Mouse (Mus musculus): ENCODE measurements around the gene Adra1b. TPM values are rescaled to one million over a fixed set of nuclear protein-coding genes. Genes with fewer than 3 reads are reported as not detected.

Adra1b gene
- polyA plus RNA-seq, 1 experiment from 2014 or later = 0.42 TPM

GRCm38 (mm10) chr11:43853046-43853445 lies 48.0 kb downstream of the Adra1b start:
- no peak overlapping the region for H3K4me3 ChIP-seq (ENCODE audit: low read depth, low read length)
- no peaks in the 10 kb centered on the region for H3K4me1 ChIP-seq (ENCODE audit: control insufficient read depth, insufficient read depth, low read length)
- DNase-seq (ENCODE audit: low spot score) (no peak), ATAC-seq (replicated peaks; ENCODE audit: insufficient number of reproducible peaks, low FRiP score, low TSS enrichment, low read depth) (no peak)
- WGBS = 81% methylated on average over 6 of the region's 6 CpGs
- H3K9me3 ChIP-seq (replicated peaks; ENCODE audit: control insufficient read depth, low read length) = no peaks in the 10 kb centered on the region
- no peak overlapping the region for H3K9ac ChIP-seq (replicated peaks; ENCODE audit: low read length)
- H3K36me3 ChIP-seq (replicated peaks; ENCODE audit: control insufficient read depth, insufficient read depth, low read depth, low read length) = no peaks in the 10 kb centered on the region
- no peak overlapping the region for H3K27ac ChIP-seq (replicated peaks; ENCODE audit: low read depth, low read length)
- no peaks in the 10 kb centered on the region for H3K27me3 ChIP-seq (ENCODE audit: control insufficient read depth, insufficient read depth, low read length)
- no peak overlapping the region for H3K4me2 ChIP-seq (ENCODE audit: low read depth, low read length)

GRCm38 (mm10) chr11:43848056-43848455 lies 53.0 kb downstream of the Adra1b start:
- H3K4me1 ChIP-seq (ENCODE audit: control insufficient read depth, insufficient read depth, low read length) = no peaks in the 10 kb centered on the region
- no peaks in the 10 kb centered on the region for H3K27me3 ChIP-seq (ENCODE audit: control insufficient read depth, insufficient read depth, low read length)
- DNase-seq (ENCODE audit: low spot score) (no peak), ATAC-seq (replicated peaks; ENCODE audit: insufficient number of reproducible peaks, low FRiP score, low TSS enrichment, low read depth) (no peak)
- H3K27ac ChIP-seq (replicated peaks; ENCODE audit: low read depth, low read length) = no peak overlapping the region
- 76% methylated on average over 4 of the region's 4 CpGs for WGBS
- no peaks in the 10 kb centered on the region for H3K36me3 ChIP-seq (replicated peaks; ENCODE audit: control insufficient read depth, insufficient read depth, low read depth, low read length)
- no peak overlapping the region for H3K4me3 ChIP-seq (ENCODE audit: low read depth, low read length)
- H3K9ac ChIP-seq (replicated peaks; ENCODE audit: low read length) = no peak overlapping the region
- H3K4me2 ChIP-seq (ENCODE audit: low read depth, low read length) = no peak overlapping the region
- H3K9me3 ChIP-seq (replicated peaks; ENCODE audit: control insufficient read depth, low read length) = no peaks in the 10 kb centered on the region

- 67% methylated on average over 10 of the region's 10 CpGs for WGBS
- DNase-seq (ENCODE audit: low spot score) (no peak), ATAC-seq (replicated peaks; ENCODE audit: insufficient number of reproducible peaks, low FRiP score, low TSS enrichment, low read depth) (no peak)
- H3K4me2 ChIP-seq (ENCODE audit: low read depth, low read length) = no peak overlapping the region
- no peaks in the 10 kb centered on the region for H3K27me3 ChIP-seq (ENCODE audit: control insufficient read depth, insufficient read depth, low read length)
- no peaks in the 10 kb centered on the region for H3K9me3 ChIP-seq (replicated peaks; ENCODE audit: control insufficient read depth, low read length)
- H3K27ac ChIP-seq (replicated peaks; ENCODE audit: low read depth, low read length) = no peak overlapping the region
- H3K9ac ChIP-seq (replicated peaks; ENCODE audit: low read length) = no peak overlapping the region
- no peak overlapping the region for H3K4me3 ChIP-seq (ENCODE audit: low read depth, low read length)
- no peaks in the 10 kb centered on the region for H3K4me1 ChIP-seq (ENCODE audit: control insufficient read depth, insufficient read depth, low read length)
- H3K36me3 ChIP-seq (replicated peaks; ENCODE audit: control insufficient read depth, insufficient read depth, low read depth, low read length) = no peaks in the 10 kb centered on the region
Measured at GRCm38 (mm10) chr11:43841596-43841995, 59.4 kb downstream of the Adra1b start.

GRCm38 (mm10) chr11:43840491-43840890 lies 60.5 kb downstream of the Adra1b start:
- H3K36me3 ChIP-seq (replicated peaks; ENCODE audit: control insufficient read depth, insufficient read depth, low read depth, low read length) = no peaks in the 10 kb centered on the region
- H3K4me3 ChIP-seq (ENCODE audit: low read depth, low read length) = no peak overlapping the region
- no peak for ATAC-seq (replicated peaks; ENCODE audit: insufficient number of reproducible peaks, low FRiP score, low TSS enrichment, low read depth)
- no peak for DNase-seq (ENCODE audit: low spot score)
- H3K9ac ChIP-seq (replicated peaks; ENCODE audit: low read length) = no peak overlapping the region
- H3K9me3 ChIP-seq (replicated peaks; ENCODE audit: control insufficient read depth, low read length) = no peaks in the 10 kb centered on the region
- peaks cover under 1% of the 10 kb centered on the region; the same call in 1 of the 2 replicates for H3K27me3 ChIP-seq (ENCODE audit: control insufficient read depth, insufficient read depth, low read length)
- no peak overlapping the region for H3K4me2 ChIP-seq (ENCODE audit: low read depth, low read length)
- no peaks in the 10 kb centered on the region for H3K4me1 ChIP-seq (ENCODE audit: control insufficient read depth, insufficient read depth, low read length)
- H3K27ac ChIP-seq (replicated peaks; ENCODE audit: low read depth, low read length) = no peak overlapping the region
- WGBS = 64% methylated on average over 6 of the region's 6 CpGs

GRCm38 (mm10) chr11:43835880-43836740 lies 64.9 kb downstream of the Adra1b start:
- Histone ChIP-seq H3K27me3 (ENCODE audit: control insufficient read depth, insufficient read depth, low read length) (peaks cover 3% of the 10 kb centered on the region; the same call in 1 of the 2 replicates), H3K9ac (replicated peaks; ENCODE audit: low read length) (peak overlapping the region; percentile 54), H3K4me1 (ENCODE audit: control insufficient read depth, insufficient read depth, low read length) (no peaks in the 10 kb centered on the region), H3K4me3 (ENCODE audit: low read depth, low read length) (peak overlapping the region; percentile 47), H3K4me2 (ENCODE audit: low read depth, low read length) (peak overlapping the region; percentile 81), H3K36me3 (replicated peaks; ENCODE audit: control insufficient read depth, insufficient read depth, low read depth, low read length) (no peaks in the 10 kb centered on the region), H3K9me3 (replicated peaks; ENCODE audit: control insufficient read depth, low read length) (no peaks in the 10 kb centered on the region), H3K27ac (replicated peaks; ENCODE audit: low read depth, low read length) (no peak overlapping the region)
- ATAC-seq (replicated peaks; ENCODE audit: insufficient number of reproducible peaks, low FRiP score, low TSS enrichment, low read depth) (peak; percentile 96), DNase-seq (ENCODE audit: low spot score) (peak; percentile 90)
- 7% methylated on average over 45 of the region's 68 CpGs for WGBS

- ATAC-seq (replicated peaks; ENCODE audit: insufficient number of reproducible peaks, low FRiP score, low TSS enrichment, low read depth) (no peak), DNase-seq (ENCODE audit: low spot score) (no peak)
- peaks cover 3% of the 10 kb centered on the region; the same call in 1 of the 2 replicates for H3K27me3 ChIP-seq (ENCODE audit: control insufficient read depth, insufficient read depth, low read length)
- no peaks in the 10 kb centered on the region for H3K36me3 ChIP-seq (replicated peaks; ENCODE audit: control insufficient read depth, insufficient read depth, low read depth, low read length)
- no peak overlapping the region for H3K4me3 ChIP-seq (ENCODE audit: low read depth, low read length)
- H3K9ac ChIP-seq (replicated peaks; ENCODE audit: low read length) = no peak overlapping the region
- WGBS = 90% methylated on average over 15 of the region's 15 CpGs
- no peaks in the 10 kb centered on the region for H3K4me1 ChIP-seq (ENCODE audit: control insufficient read depth, insufficient read depth, low read length)
- H3K9me3 ChIP-seq (replicated peaks; ENCODE audit: control insufficient read depth, low read length) = no peaks in the 10 kb centered on the region
- no peak overlapping the region for H3K4me2 ChIP-seq (ENCODE audit: low read depth, low read length)
- H3K27ac ChIP-seq (replicated peaks; ENCODE audit: low read depth, low read length) = no peak overlapping the region
Measured at GRCm38 (mm10) chr11:43835456-43835855, 65.6 kb downstream of the Adra1b start.

GRCm38 (mm10) chr11:43834531-43834930 lies 66.5 kb downstream of the Adra1b start:
- Histone ChIP-seq H3K9ac (replicated peaks; ENCODE audit: low read length) (no peak overlapping the region), H3K4me3 (ENCODE audit: low read depth, low read length) (no peak overlapping the region), H3K4me2 (ENCODE audit: low read depth, low read length) (no peak overlapping the region), H3K27me3 (ENCODE audit: control insufficient read depth, insufficient read depth, low read length) (peaks cover 3% of the 10 kb centered on the region; the same call in 1 of the 2 replicates), H3K27ac (replicated peaks; ENCODE audit: low read depth, low read length) (no peak overlapping the region), H3K9me3 (replicated peaks; ENCODE audit: control insufficient read depth, low read length) (no peaks in the 10 kb centered on the region), H3K36me3 (replicated peaks; ENCODE audit: control insufficient read depth, insufficient read depth, low read depth, low read length) (no peaks in the 10 kb centered on the region), H3K4me1 (ENCODE audit: control insufficient read depth, insufficient read depth, low read length) (no peaks in the 10 kb centered on the region)
- DNase-seq (ENCODE audit: low spot score) (no peak), ATAC-seq (replicated peaks; ENCODE audit: insufficient number of reproducible peaks, low FRiP score, low TSS enrichment, low read depth) (no peak)
- WGBS = 75% methylated on average over 11 of the region's 11 CpGs

- Histone ChIP-seq H3K27me3 (ENCODE audit: control insufficient read depth, insufficient read depth, low read length) (peaks cover 3% of the 10 kb centered on the region; the same call in 1 of the 2 replicates), H3K4me1 (ENCODE audit: control insufficient read depth, insufficient read depth, low read length) (no peaks in the 10 kb centered on the region), H3K9me3 (replicated peaks; ENCODE audit: control insufficient read depth, low read length) (no peaks in the 10 kb centered on the region), H3K9ac (replicated peaks; ENCODE audit: low read length) (no peak overlapping the region), H3K4me3 (ENCODE audit: low read depth, low read length) (no peak overlapping the region), H3K27ac (replicated peaks; ENCODE audit: low read depth, low read length) (no peak overlapping the region), H3K4me2 (ENCODE audit: low read depth, low read length) (no peak overlapping the region), H3K36me3 (replicated peaks; ENCODE audit: control insufficient read depth, insufficient read depth, low read depth, low read length) (no peaks in the 10 kb centered on the region)
- DNase-seq (ENCODE audit: low spot score) (no peak), ATAC-seq (replicated peaks; ENCODE audit: insufficient number of reproducible peaks, low FRiP score, low TSS enrichment, low read depth) (no peak)
- 83% methylated on average over 4 of the region's 4 CpGs for WGBS
Measured at GRCm38 (mm10) chr11:43831530-43831929, 69.5 kb downstream of the Adra1b start.

All from embryonic facial prominence, embryonic 11.5 days (tissue).